ENCODE assay signal across 9 mouse cellular contexts in the genomic region with DNA sequence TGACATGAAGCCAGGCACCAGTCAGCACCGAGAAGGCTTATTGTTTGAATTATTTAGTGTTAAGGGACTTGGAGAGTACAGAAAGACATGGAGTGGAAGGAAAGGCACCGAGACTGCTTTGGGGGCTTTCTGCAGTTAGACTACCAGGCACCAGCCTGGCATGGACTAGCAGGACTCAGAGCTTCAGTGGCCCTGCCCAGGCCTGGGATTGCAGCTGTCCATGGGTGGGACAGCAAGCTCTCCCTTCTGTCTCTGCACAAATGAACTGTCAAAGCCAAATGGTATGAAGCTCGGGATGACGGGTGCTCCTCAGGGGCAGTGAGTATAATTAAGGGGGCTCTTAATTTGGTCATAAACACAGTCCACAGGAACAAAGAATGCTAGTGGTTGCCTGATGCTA. TPM values are rescaled to one million over a fixed set of nuclear protein-coding genes. Genes with fewer than 3 reads are reported as not detected.
DNase-seq lines count a peak whose midpoint lies in the region; ATAC-seq and TF ChIP-seq lines count a peak whose summit lies in the region.
"Had no signal": no experiment of that assay in that cellular context is flagged by ENCODE, and none has a peak within 500 bp of the region (broad histone marks: within the 10 kb centered on the region; RNA-seq: fewer than 3 reads in every experiment).

No protein-coding gene starts in this region.

- peaks cover 22% of the 10 kb centered on the region for H3K4me1 ChIP-seq in embryonic facial prominence, embryonic 12.5 days
- peaks cover 17% of the 10 kb centered on the region for H3K4me1 ChIP-seq in intestine, embryonic 15.5 days (replicated peaks)

- peaks cover 19% of the 10 kb centered on the region for H3K36me3 ChIP-seq in embryonic facial prominence, embryonic 12.5 days
- no peaks in the 10 kb centered on the region for H3K36me3 ChIP-seq in intestine, embryonic 15.5 days
- H3K36me3 ChIP-seq in myocyte (ENCODE audit: control insufficient read depth, insufficient read depth), result no peaks in the 10 kb centered on the region

- intact Hi-C loops in left cerebral cortex, postnatal 14 days (cut with DNase I), result no loop called here

- H3K9me3 ChIP-seq in embryonic facial prominence, embryonic 12.5 days, result no peaks in the 10 kb centered on the region
- no peaks in the 10 kb centered on the region for H3K9me3 ChIP-seq in intestine, embryonic 15.5 days

- H3K4me2 ChIP-seq in embryonic facial prominence, embryonic 12.5 days (replicated peaks), result peak overlapping the region; percentile 87
- H3K4me2 ChIP-seq in intestine, embryonic 15.5 days (replicated peaks), result peak overlapping the region; percentile 66; the same call in 1 of the 2 replicates
- peak overlapping the region; percentile 93 for H3K4me2 ChIP-seq in myocyte (ENCODE audit: low read depth)

- ATAC-seq in embryonic facial prominence, embryonic 12.5 days (ENCODE audit: insufficient number of reproducible peaks, insufficient read depth, low FRiP score, low TSS enrichment), result no peak
- ATAC-seq in intestine, embryonic 15.5 days, result no peak

- peaks cover 25% of the 10 kb centered on the region for H3K79me2 ChIP-seq in myocyte (ENCODE audit: control insufficient read depth, insufficient read depth)

- H3K4me3 ChIP-seq in layer of hippocampus, adult 2 months, result peak overlapping the region; percentile 82; the same call in 1 of the 2 replicates
- H3K4me3 ChIP-seq in embryonic facial prominence, embryonic 12.5 days, result peak overlapping the region; percentile 92
- no peak overlapping the region for H3K4me3 ChIP-seq in intestine, embryonic 15.5 days (replicated peaks)
- peak overlapping the region; percentile 75 for H3K4me3 ChIP-seq in myocyte

- no peak overlapping the region for H3ac ChIP-seq in myocyte (ENCODE audit: control insufficient read depth, insufficient read length)

- 79% methylated on average over 4 of the region's 4 CpGs for WGBS in embryonic facial prominence, embryonic 12.5 days
- WGBS in intestine, embryonic 15.5 days, result 81% methylated on average over 4 of the region's 4 CpGs

- TF ChIP-seq CTCF in layer of hippocampus, adult 2 months (conservative IDR thresholded peaks at IDR 0.05), result no peak

- peak overlapping the region; percentile 95; the same call in 1 of the 2 replicates for H3K9ac ChIP-seq in embryonic facial prominence, embryonic 12.5 days
- no peak overlapping the region for H3K9ac ChIP-seq in intestine, embryonic 15.5 days

- no peaks in the 10 kb centered on the region for H3K27me3 ChIP-seq in embryonic facial prominence, embryonic 12.5 days
- no peaks in the 10 kb centered on the region for H3K27me3 ChIP-seq in intestine, embryonic 15.5 days (replicated peaks)
- H3K27me3 ChIP-seq in myocyte (ENCODE audit: control insufficient read depth, insufficient read depth, insufficient read length), result no peaks in the 10 kb centered on the region

- TF ChIP-seq POLR2A in myocyte (IDR thresholded peaks at IDR 0.05; ENCODE audit: insufficient read length, low read depth), result no peak

- DNase-seq in layer of hippocampus, adult 2 months (ENCODE audit: low spot score in 2 of 2), result no peak
- DNase-seq in layer of hippocampus, adult 9-11 months, result no peak
- DNase-seq in layer of hippocampus, postnatal 10 days (ENCODE audit: low spot score in 2 of 2), result no peak
- DNase-seq in left cerebral cortex, postnatal 14 days (ENCODE audit: low spot score in 2 of 2), result no peak
- DNase-seq in urinary bladder, postnatal 4 days (ENCODE audit: low spot score in 2 of 2), result no peak
- DNase-seq: cerebellum, adult 9-11 months had no signal

- peak overlapping the region; percentile 98 for H3K27ac ChIP-seq in layer of hippocampus, adult 2 months
- no peak overlapping the region for H3K27ac ChIP-seq in embryonic facial prominence, embryonic 12.5 days
- no peak overlapping the region for H3K27ac ChIP-seq in intestine, embryonic 15.5 days

TF ChIP-seq in myocyte, 11 proteins besides CTCF, POLR2A, EP300 and RAD21:
- TF ChIP-seq CEBPB (IDR thresholded peaks at IDR 0.05; ENCODE audit: insufficient read depth, poor library complexity, severe bottlenecking) (no peak), MYOG (IDR thresholded peaks at IDR 0.05; ENCODE audit: control insufficient read depth in 1 of 3, insufficient read depth in 1 of 3, insufficient read length in 2 of 3, low read depth in 2 of 3) (peak; percentile 38 to 84 (median 69)), MYOD1 (IDR thresholded peaks at IDR 0.05; ENCODE audit: control insufficient read depth in 1 of 3, insufficient read length in 2 of 3, low read depth in 2 of 3) (peak in 2 of 3 experiments; percentile 58 to 67), MAX (IDR thresholded peaks at IDR 0.05; ENCODE audit: low read depth) (no peak), TCF3 (IDR thresholded peaks at IDR 0.05; ENCODE audit: insufficient read length, low read depth) (no peak)

RNA-seq across cellular contexts. Expression of gene Spg7, which starts 1.3 kb away (rescaled TPM):
- total RNA-seq in layer of hippocampus, adult 2 months (2021), result 10 to 100 TPM; 63.4 to 66.3 TPM
- 55.5 and 58.2 TPM in 2 replicates for polyA plus RNA-seq in embryonic facial prominence, embryonic 12.5 days (2016; fragmentation: Nextera tagmentation; extraction: Ambion mirVana)
- polyA plus RNA-seq in intestine, embryonic 15.5 days (2015; fragmentation: Nextera tagmentation; extraction: Ambion mirVana), result 51.7 and 52.5 TPM in 2 replicates
- 83.4 TPM for polyA plus RNA-seq in myocyte (2012; fragmentation: generic; extraction: Trizol)
- total RNA-seq in layer of hippocampus, postnatal 10 days (2021), result 10 to 100 TPM; 65.8 to 75.5 TPM
- 10 to 100 TPM; 69.0 to 69.4 TPM for total RNA-seq in left cerebral cortex, postnatal 14 days (2021)

RNA-seq across cellular contexts. Expression of gene Ankrd11, which starts 22.0 kb away (rescaled TPM):
- 100 to 1,000 TPM; 165 to 176 TPM for total RNA-seq in layer of hippocampus, adult 2 months (2021)
- 73.1 and 102 TPM in 2 replicates for polyA plus RNA-seq in embryonic facial prominence, embryonic 12.5 days (2016; fragmentation: Nextera tagmentation; extraction: Ambion mirVana)
- polyA plus RNA-seq in intestine, embryonic 15.5 days (2015; fragmentation: Nextera tagmentation; extraction: Ambion mirVana), result 50.9 and 53.9 TPM in 2 replicates
- 56.4 TPM for polyA plus RNA-seq in myocyte (2012; fragmentation: generic; extraction: Trizol)
- total RNA-seq in layer of hippocampus, postnatal 10 days (2021), result 100 to 1,000 TPM; 147 to 160 TPM
- total RNA-seq in left cerebral cortex, postnatal 14 days (2021), result 100 to 1,000 TPM; 146 to 151 TPM

RNA-seq across cellular contexts. Expression of gene Rpl13, which starts 38.1 kb away (rescaled TPM):
- 100 to 1,000 TPM; 418 to 466 TPM for total RNA-seq in layer of hippocampus, adult 2 months (2021)
- polyA plus RNA-seq in embryonic facial prominence, embryonic 12.5 days (2016; fragmentation: Nextera tagmentation; extraction: Ambion mirVana), result 1,455 and 1,462 TPM in 2 replicates
- polyA plus RNA-seq in intestine, embryonic 15.5 days (2015; fragmentation: Nextera tagmentation; extraction: Ambion mirVana), result 1,399 and 1,578 TPM in 2 replicates
- 3,059 TPM for polyA plus RNA-seq in myocyte (2012; fragmentation: generic; extraction: Trizol)
- total RNA-seq in layer of hippocampus, postnatal 10 days (2021), result 100 to 1,000 TPM; 474 to 547 TPM
- total RNA-seq in left cerebral cortex, postnatal 14 days (2021), result 100 to 1,000 TPM; 356 to 384 TPM

RNA-seq across cellular contexts. Expression of gene Cpne7, which starts 53.1 kb away (rescaled TPM):
- 100 to 1,000 TPM; 257 to 313 TPM for total RNA-seq in layer of hippocampus, adult 2 months (2021)
- 0.59 and 1.4 TPM in 2 replicates for polyA plus RNA-seq in embryonic facial prominence, embryonic 12.5 days (2016; fragmentation: Nextera tagmentation; extraction: Ambion mirVana)
- 0.98 and 1.3 TPM in 2 replicates for polyA plus RNA-seq in intestine, embryonic 15.5 days (2015; fragmentation: Nextera tagmentation; extraction: Ambion mirVana)
- 0.16 TPM for polyA plus RNA-seq in myocyte (2012; fragmentation: generic; extraction: Trizol)
- 100 to 1,000 TPM; 232 to 244 TPM for total RNA-seq in layer of hippocampus, postnatal 10 days (2021)
- 10 to 100 TPM; 55.0 to 77.7 TPM for total RNA-seq in left cerebral cortex, postnatal 14 days (2021)
